Mouse (Mus musculus): ENCODE data around the gene Trabd2b.

The Trabd2b gene

GRCm38 (mm10) chr4:114541221-114541620, 134.7 kb downstream of the Trabd2b start:
- no peak for DNase-seq (ENCODE audit: low read depth, low spot score)

GRCm38 (mm10) chr4:114542136-114542535, 135.6 kb downstream of the Trabd2b start:
- no peak for DNase-seq (ENCODE audit: low read depth, low spot score)

- DNase-seq (ENCODE audit: low read depth, low spot score), result no peak
These were observed 139.1 kb downstream of the Trabd2b start for GRCm38 (mm10) chr4:114545481-114546200.

GRCm38 (mm10) chr4:114547658-114548448, 141.3 kb downstream of the Trabd2b start:
- DNase-seq (ENCODE audit: low read depth, low spot score), result no peak

- DNase-seq (ENCODE audit: low read depth, low spot score), result no peak
These were observed 143.0 kb downstream of the Trabd2b start for GRCm38 (mm10) chr4:114549487-114549886.

GRCm38 (mm10) chr4:114550471-114551156, 144.1 kb downstream of the Trabd2b start:
- no peak for DNase-seq (ENCODE audit: low read depth, low spot score)

- DNase-seq (ENCODE audit: low read depth, low spot score), result no peak
These were observed 150.4 kb downstream of the Trabd2b start for GRCm38 (mm10) chr4:114556880-114557279.

- DNase-seq (ENCODE audit: low read depth, low spot score), result no peak
These were observed 151.2 kb downstream of the Trabd2b start for GRCm38 (mm10) chr4:114557731-114558130.

- no peak for DNase-seq (ENCODE audit: low read depth, low spot score)
These were observed 152.0 kb downstream of the Trabd2b start for GRCm38 (mm10) chr4:114558487-114558886.

- no peak for DNase-seq (ENCODE audit: low read depth, low spot score)
These were observed 154.2 kb downstream of the Trabd2b start for GRCm38 (mm10) chr4:114560638-114561216.

GRCm38 (mm10) chr4:114564131-114564695, 157.7 kb downstream of the Trabd2b start:
- DNase-seq (ENCODE audit: low read depth, low spot score), result no peak

- DNase-seq (ENCODE audit: low read depth, low spot score), result no peak
These were observed 161.1 kb downstream of the Trabd2b start for GRCm38 (mm10) chr4:114567594-114567993.

- no peak for DNase-seq (ENCODE audit: low read depth, low spot score)
These were observed 161.6 kb downstream of the Trabd2b start for GRCm38 (mm10) chr4:114568081-114568605.

- DNase-seq (ENCODE audit: low read depth, low spot score), result no peak
These were observed 171.8 kb downstream of the Trabd2b start for GRCm38 (mm10) chr4:114578153-114578950.

GRCm38 (mm10) chr4:114583546-114584144, 177.1 kb downstream of the Trabd2b start:
- DNase-seq (ENCODE audit: low read depth, low spot score), result no peak

GRCm38 (mm10) chr4:114584686-114585085, 178.2 kb downstream of the Trabd2b start:
- no peak for DNase-seq (ENCODE audit: low read depth, low spot score)

GRCm38 (mm10) chr4:114593554-114594215, 187.2 kb downstream of the Trabd2b start:
- DNase-seq (ENCODE audit: low read depth, low spot score), result no peak

- DNase-seq (ENCODE audit: low read depth, low spot score), result no peak
These were observed 188.7 kb downstream of the Trabd2b start for GRCm38 (mm10) chr4:114595188-114595701.

- DNase-seq (ENCODE audit: low read depth, low spot score), result no peak
These were observed 192.6 kb downstream of the Trabd2b start for GRCm38 (mm10) chr4:114599121-114599520.
